Mouse (Mus musculus) embryonic fibroblast, embryonic 13.5 days (primary cell): ENCODE data around the gene Dtd1.

Experiments
- CTCF ChIP-seq: IDR thresholded peaks from 2 replicates; pipeline ENCODE4 v1.5.1; 2011; ENCODE audit warnings: mild to moderate bottlenecking, control low read depth, low read length, moderate library complexity, borderline replicate concordance; ENCODE audit not compliant: insufficient read depth
- POLR2A ChIP-seq: IDR thresholded peaks from 2 replicates; pipeline ENCODE4 v1.6.1; 2011; ENCODE audit warnings: low read depth, mild to moderate bottlenecking, control low read depth, low read length, moderate library complexity

DNA sequence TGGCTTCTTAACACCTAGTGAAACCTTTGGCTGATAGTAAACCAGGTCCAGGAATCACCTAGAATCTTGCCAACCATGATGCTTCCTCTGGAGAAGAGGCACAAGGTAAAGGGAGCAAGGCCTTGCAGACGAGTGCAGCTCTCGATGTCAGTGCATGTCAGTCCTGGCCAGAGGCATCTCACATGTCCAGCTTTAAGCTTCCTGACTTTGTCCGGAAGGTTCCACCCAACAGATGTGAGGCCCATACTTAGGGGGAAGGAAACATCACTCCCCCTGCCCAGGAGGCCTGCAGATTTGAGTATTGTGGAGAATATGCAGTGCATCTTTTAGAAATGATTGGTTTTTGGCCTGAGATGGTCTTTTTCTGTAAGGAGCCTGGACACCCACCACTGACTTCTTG, 127.4 kb downstream of the Dtd1 start:
- TF ChIP-seq POLR2A (no peak), CTCF (no peak)
